Mouse (Mus musculus): ENCODE measurements around the gene Gys1.

GRCm38 (mm10) chr7:45487861-45488292 lies 53.2 kb downstream of the Gys1 start:
- TF ChIP-seq POLR2A (IDR thresholded peaks at IDR 0.05; ENCODE audit: low read depth, low read length), result no peak
- no peak for TF ChIP-seq CTCF (IDR thresholded peaks at IDR 0.05; ENCODE audit: extremely low read depth, insufficient read length, insufficient replicate concordance, low read depth, low read length)
